Mouse (Mus musculus): ENCODE results near the gene Epb41l3. TPM values are rescaled to one million over a fixed set of nuclear protein-coding genes. Genes with fewer than 3 reads are reported as not detected.

Epb41l3 gene
- polyA plus RNA-seq, 1 experiment from 2014 or later: 91.8 TPM

DNA sequence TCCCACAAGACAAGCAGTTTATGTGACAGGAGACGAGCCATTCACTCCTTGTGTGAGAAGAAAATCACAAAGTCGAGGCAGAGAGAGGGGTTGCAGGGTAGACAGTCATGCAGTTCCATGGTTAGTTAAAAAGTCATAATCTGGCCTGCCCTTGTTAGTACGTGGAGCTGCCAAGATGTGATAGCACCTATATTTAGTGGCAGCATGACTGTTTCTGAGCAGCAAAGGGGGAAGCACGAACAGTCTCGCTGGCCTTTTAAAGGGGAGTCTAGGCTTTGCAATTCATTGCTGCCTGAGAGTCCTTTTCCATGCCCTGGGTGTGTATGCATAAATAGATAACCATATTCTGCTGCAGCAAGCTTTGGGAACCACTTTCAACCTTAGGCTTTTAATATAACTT is 191.5 kb downstream of the Epb41l3 start:
- Histone ChIP-seq H3K27ac (replicated peaks) (no peak overlapping the region), H3K36me3 (0 out of 2 replicates have a peak, but pooled peaks cover 6% of the 10 kb centered on the region), H3K9me3 (no peaks in the 10 kb centered on the region), H3K4me1 (replicated peaks) (peaks cover 16% of the 10 kb centered on the region; the same call in 1 of the 2 replicates), H3K9ac (no peak overlapping the region), H3K4me3 (no peak overlapping the region), H3K27me3 (no peaks in the 10 kb centered on the region), H3K4me2 (no peak overlapping the region)
- 74% methylated on average over 5 of the region's 5 CpGs for WGBS
- ATAC-seq (ENCODE audit: low FRiP score, low read depth): no peak

DNA sequence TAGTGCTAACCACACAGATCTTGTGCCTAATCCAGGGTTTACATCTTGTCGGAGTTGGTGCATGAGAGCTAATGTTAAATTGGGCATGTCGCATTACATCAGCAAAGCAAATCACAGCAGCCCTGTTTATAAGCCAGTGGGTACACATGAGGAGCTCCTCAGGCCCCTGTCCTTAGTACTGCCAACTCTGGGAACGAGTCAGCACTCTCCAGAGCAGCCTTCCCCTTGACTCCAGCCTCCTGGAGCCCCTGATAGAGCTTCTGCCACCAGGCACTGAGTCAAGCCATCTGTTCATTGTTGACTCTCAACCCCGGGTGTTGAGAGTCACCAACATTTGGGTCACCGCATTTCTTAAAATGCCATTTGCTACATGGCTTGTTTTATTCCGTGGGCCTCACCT is 192.0 kb downstream of the Epb41l3 start:
- no peak overlapping the region for H3K4me2 ChIP-seq
- WGBS: 41% methylated on average over 6 of the region's 6 CpGs
- H3K4me1 ChIP-seq (replicated peaks): peaks cover 16% of the 10 kb centered on the region; the same call in 1 of the 2 replicates
- ATAC-seq (ENCODE audit: low FRiP score, low read depth): no peak
- H3K27ac ChIP-seq (replicated peaks): no peak overlapping the region
- H3K36me3 ChIP-seq: 0 out of 2 replicates have a peak, but pooled peaks cover 6% of the 10 kb centered on the region
- no peak overlapping the region for H3K4me3 ChIP-seq
- H3K27me3 ChIP-seq: no peaks in the 10 kb centered on the region
- no peak overlapping the region for H3K9ac ChIP-seq
- H3K9me3 ChIP-seq: no peaks in the 10 kb centered on the region

DNA sequence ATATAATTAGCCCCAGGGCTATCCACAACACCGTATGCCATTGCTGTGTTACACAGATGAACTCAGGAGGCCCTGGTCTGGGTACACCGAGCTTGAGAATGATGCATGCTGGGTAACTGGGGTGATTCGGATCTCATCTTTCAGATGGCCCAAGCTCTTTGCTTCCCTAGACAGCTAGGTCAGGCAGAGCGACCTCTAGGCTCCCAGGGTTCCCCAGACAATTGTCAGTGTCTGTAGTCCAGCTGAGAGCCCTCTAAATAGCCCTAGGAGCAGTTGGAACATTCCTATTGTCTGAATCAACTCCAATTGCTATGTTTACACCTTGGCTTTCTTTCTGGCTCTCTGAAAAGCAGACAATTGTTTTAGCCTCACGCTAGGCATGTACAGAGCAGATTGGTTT is 201.9 kb downstream of the Epb41l3 start:
- peaks cover 11% of the 10 kb centered on the region for H3K36me3 ChIP-seq
- H3K4me2 ChIP-seq: no peak overlapping the region
- H3K9me3 ChIP-seq: no peaks in the 10 kb centered on the region
- no peak overlapping the region for H3K27ac ChIP-seq (replicated peaks)
- H3K4me1 ChIP-seq (replicated peaks): no peaks in the 10 kb centered on the region
- H3K4me3 ChIP-seq: no peak overlapping the region
- no peak overlapping the region for H3K9ac ChIP-seq
- WGBS: 17% methylated on average over 5 of the region's 5 CpGs
- no peak for ATAC-seq (ENCODE audit: low FRiP score, low read depth)
- no peaks in the 10 kb centered on the region for H3K27me3 ChIP-seq

DNA sequence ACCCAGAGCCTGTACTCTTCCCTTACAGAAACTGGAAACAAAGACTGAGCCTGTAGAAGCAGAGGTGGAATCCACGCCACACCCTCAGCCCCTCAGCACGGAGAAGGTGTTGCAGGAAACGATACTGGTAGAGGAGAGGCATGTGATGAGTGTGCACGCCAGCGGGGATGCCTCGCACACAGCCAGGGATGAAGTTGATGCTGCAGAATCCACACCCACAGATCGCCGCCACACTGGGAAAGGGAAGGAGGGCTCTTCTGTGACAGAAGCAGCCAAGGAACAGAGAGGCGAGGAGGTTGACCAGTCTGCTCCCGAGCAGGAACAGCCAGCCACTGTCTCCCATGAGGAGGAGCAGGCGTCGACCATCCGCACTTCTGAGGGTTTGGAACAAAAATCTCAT is 209.0 kb downstream of the Epb41l3 start:
- no peak overlapping the region for H3K27ac ChIP-seq (replicated peaks)
- WGBS: 97% methylated on average over 13 of the region's 13 CpGs
- H3K4me2 ChIP-seq: no peak overlapping the region
- ATAC-seq (ENCODE audit: low FRiP score, low read depth): no peak
- peaks cover 59% of the 10 kb centered on the region for H3K36me3 ChIP-seq
- H3K9me3 ChIP-seq: 0 out of 2 replicates have a peak, but pooled peaks cover 4% of the 10 kb centered on the region
- no peaks in the 10 kb centered on the region for H3K4me1 ChIP-seq (replicated peaks)
- no peak overlapping the region for H3K9ac ChIP-seq
- no peak overlapping the region for H3K4me3 ChIP-seq
- no peaks in the 10 kb centered on the region for H3K27me3 ChIP-seq

DNA sequence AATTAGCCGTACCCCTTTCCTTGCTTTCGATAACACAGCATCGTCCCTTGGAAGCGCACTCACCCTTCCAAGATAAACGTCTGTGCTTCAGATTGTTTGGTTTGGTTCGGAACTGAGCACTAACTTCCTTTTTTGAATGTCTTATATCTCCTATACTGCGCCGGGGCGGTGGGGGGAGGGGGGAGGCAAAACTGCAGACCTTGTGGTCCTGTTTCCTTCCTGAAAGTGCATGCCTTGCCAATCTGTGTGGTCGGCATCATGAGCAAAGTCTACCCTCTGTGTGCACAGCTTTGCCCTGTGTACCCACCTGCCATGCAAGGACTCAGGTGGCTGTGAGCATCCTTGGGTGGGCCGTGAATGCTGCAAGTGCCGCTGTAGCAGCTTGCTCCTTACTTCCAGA is 212.6 kb downstream of the Epb41l3 start:
- no peak overlapping the region for H3K27ac ChIP-seq (replicated peaks)
- 95% methylated on average over 12 of the region's 12 CpGs for WGBS
- H3K4me1 ChIP-seq (replicated peaks): no peaks in the 10 kb centered on the region

DNA sequence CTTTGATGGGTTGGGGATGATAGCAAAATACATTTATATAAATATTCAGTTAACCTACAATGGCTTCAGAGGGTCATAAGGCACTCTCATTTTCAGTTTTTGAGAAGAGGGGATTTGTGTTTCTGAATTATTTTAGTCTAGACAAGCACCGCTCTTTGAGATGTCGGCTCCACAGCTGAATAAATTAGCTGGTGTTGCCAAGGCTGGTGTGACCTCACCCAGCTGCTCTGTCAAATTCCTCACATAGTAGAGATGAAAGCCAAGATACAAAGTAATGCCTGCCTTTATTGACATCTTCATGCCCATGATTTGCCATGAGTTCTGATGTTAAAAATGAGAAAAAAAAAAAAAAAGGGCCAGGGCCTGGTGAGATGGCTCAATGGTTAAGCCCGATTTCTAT is 214.8 kb downstream of the Epb41l3 start:
- H3K4me1 ChIP-seq (replicated peaks): no peaks in the 10 kb centered on the region
- no peak for ATAC-seq (ENCODE audit: low FRiP score, low read depth)
- H3K27ac ChIP-seq (replicated peaks): no peak overlapping the region
- H3K4me2 ChIP-seq: no peak overlapping the region
- no peak overlapping the region for H3K9ac ChIP-seq
- H3K4me3 ChIP-seq: no peak overlapping the region
- no peaks in the 10 kb centered on the region for H3K27me3 ChIP-seq
- 0 out of 2 replicates have a peak, but pooled peaks cover 4% of the 10 kb centered on the region for H3K9me3 ChIP-seq
- WGBS: 78% methylated on average over 3 of the region's 3 CpGs
- H3K36me3 ChIP-seq: peaks cover 45% of the 10 kb centered on the region

More for the DNA sequence above, 212.6 kb downstream of the Epb41l3 start:
- Histone ChIP-seq H3K4me2 (no peak overlapping the region), H3K9ac (no peak overlapping the region), H3K9me3 (0 out of 2 replicates have a peak, but pooled peaks cover 4% of the 10 kb centered on the region), H3K27me3 (no peaks in the 10 kb centered on the region), H3K36me3 (peaks cover 55% of the 10 kb centered on the region), H3K4me3 (no peak overlapping the region)
- no peak for ATAC-seq (ENCODE audit: low FRiP score, low read depth)

DNA sequence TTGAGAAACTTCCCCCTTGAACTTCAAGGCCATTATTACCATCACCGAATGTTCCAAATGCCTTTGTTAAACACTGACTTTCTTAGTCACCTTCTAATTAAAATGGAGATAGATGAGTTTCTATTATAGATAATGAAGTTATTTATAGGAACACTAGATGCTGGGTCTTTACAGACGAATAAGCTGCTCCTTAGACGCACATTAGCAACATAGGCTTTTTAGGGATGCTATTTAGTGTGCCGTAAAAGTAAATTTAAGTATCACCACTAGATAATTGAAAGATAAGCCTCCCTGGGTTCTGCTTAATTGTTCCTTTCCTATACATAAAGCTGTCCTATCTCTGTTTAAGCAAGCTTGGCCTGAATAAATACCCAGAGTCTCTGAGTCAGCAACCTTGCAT is 226.1 kb downstream of the Epb41l3 start:
- 72% methylated on average over 4 of the region's 4 CpGs for WGBS
- Histone ChIP-seq H3K9me3 (no peaks in the 10 kb centered on the region), H3K4me3 (no peak overlapping the region), H3K36me3 (no peaks in the 10 kb centered on the region), H3K4me1 (replicated peaks) (0 out of 2 replicates have a peak, but pooled peaks cover 3% of the 10 kb centered on the region), H3K9ac (no peak overlapping the region), H3K27ac (replicated peaks) (no peak overlapping the region), H3K27me3 (no peaks in the 10 kb centered on the region), H3K4me2 (no peak overlapping the region)
- no peak for ATAC-seq (ENCODE audit: low FRiP score, low read depth)

DNA sequence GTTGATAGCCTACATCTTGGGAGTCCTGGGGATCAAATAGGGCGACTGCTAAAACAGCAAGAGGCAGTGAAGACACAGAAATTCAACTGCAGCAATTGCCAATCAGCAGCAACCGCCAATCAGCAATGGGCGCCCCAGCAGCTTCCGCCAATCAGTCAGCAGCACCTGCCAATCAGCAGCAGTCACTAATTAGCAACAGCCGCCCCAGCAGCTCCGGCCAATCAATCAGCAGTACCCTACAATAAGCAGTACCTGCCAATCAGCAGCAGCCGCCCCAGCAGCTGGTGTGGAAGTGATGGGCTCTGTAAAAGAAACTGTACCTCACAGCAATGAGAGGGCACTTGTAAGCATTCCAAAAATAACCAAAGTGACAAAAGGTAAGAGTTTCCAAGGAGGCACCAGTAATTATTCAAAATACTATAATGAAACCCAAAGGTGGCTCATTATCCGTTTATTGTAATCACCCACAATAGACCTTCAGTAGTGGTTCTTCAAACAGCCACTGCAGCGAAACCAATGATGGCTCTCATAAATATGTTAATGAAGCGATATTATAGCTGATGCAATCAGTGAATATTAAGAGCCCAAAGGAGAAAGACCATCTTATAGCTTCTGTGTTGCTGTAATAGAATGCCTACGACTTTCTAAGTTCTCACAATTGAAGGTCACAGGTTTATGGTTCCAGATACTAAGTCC is 228.2 kb downstream of the Epb41l3 start:
- H3K27ac ChIP-seq (replicated peaks): no peak overlapping the region
- H3K4me2 ChIP-seq: peak overlapping the region; percentile 14; the same call in 1 of the 2 replicates
- 59% methylated on average over 11 of the region's 11 CpGs for WGBS
- H3K9me3 ChIP-seq: no peaks in the 10 kb centered on the region
- H3K27me3 ChIP-seq: no peaks in the 10 kb centered on the region
- H3K4me3 ChIP-seq: no peak overlapping the region
- H3K4me1 ChIP-seq (replicated peaks): peaks cover 6% of the 10 kb centered on the region; the same call in 1 of the 2 replicates
- ATAC-seq (ENCODE audit: low FRiP score, low read depth): 0 out of 2 replicates have a peak, but pooled peaks have one; percentile 45
- no peak overlapping the region for H3K9ac ChIP-seq
- no peaks in the 10 kb centered on the region for H3K36me3 ChIP-seq

DNA sequence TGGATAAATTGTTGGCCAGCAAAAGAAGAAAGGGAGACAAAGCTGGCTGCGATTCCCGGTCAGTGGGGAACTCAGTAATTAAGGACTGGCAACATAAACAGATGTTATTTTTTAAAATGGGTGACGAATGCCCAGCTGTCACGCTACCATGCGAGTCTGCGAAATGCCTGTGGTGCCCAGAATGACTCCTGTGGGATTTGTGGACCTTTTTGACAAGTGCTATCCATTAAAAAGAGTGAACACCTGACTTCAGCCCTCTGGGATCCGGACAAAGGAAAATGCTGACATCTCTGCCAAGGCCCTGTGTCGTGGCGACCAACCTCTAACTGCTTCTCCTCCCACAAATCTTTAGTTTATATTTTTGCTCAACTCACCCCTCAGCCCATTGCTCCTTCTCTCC is 232.2 kb downstream of the Epb41l3 start:
- H3K36me3 ChIP-seq: no peaks in the 10 kb centered on the region
- H3K4me3 ChIP-seq: no peak overlapping the region
- H3K9me3 ChIP-seq: no peaks in the 10 kb centered on the region
- no peak for ATAC-seq (ENCODE audit: low FRiP score, low read depth)
- peaks cover 6% of the 10 kb centered on the region; the same call in 1 of the 2 replicates for H3K4me1 ChIP-seq (replicated peaks)
- WGBS: 54% methylated on average over 9 of the region's 9 CpGs
- no peak overlapping the region; the same call in 1 of the 2 replicates for H3K27ac ChIP-seq (replicated peaks)
- no peak overlapping the region for H3K4me2 ChIP-seq
- H3K27me3 ChIP-seq: no peaks in the 10 kb centered on the region
- no peak overlapping the region for H3K9ac ChIP-seq

DNA sequence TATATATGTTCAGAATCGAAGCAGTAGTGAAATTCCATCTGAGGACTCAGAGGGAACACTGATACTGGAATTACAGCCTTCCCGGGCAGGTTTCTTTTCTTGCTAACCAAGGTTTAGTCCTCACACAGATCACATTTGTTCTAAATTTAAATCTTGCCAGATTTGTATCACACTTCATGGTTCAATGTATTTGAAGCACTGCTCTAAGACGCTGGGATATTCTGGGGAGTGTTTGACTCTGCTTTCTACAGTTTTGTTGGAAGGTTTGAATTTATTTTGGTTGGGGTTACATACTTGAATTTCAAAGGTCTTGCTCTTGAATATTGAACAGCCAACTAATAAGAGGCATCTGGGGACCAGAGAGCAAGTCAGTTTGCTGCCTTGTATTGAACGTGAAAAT is 234.4 kb downstream of the Epb41l3 start:
- peaks cover 3% of the 10 kb centered on the region; the same call in 1 of the 2 replicates for H3K4me1 ChIP-seq (replicated peaks)
- H3K27ac ChIP-seq (replicated peaks): no peak overlapping the region
- H3K4me3 ChIP-seq: no peak overlapping the region
- no peak for ATAC-seq (ENCODE audit: low FRiP score, low read depth)
- H3K27me3 ChIP-seq: no peaks in the 10 kb centered on the region
- 87% methylated on average over 4 of the region's 4 CpGs for WGBS
- H3K4me2 ChIP-seq: no peak overlapping the region
- H3K9ac ChIP-seq: no peak overlapping the region
- H3K36me3 ChIP-seq: no peaks in the 10 kb centered on the region
- no peaks in the 10 kb centered on the region for H3K9me3 ChIP-seq

DNA sequence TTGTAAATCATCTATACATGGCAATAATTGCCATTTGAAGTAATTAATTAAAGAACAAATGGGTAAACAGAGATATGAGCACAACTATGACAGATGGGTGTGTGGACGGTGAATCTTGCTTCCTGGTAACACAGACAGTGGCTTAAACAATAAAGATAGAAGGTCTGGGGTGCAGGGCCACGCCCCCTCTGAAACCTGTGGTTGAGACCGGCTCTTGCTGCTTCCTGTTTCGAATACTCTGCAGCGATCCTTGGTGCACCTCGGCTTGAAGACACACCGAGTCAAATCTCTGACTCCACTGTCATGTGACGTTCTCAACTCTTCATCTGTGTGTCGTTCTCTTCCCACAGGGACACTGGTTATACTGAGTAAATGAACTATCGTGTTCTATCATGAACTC is 245.0 kb downstream of the Epb41l3 start:
- Histone ChIP-seq H3K9ac (no peak overlapping the region), H3K4me3 (no peak overlapping the region), H3K4me1 (replicated peaks) (no peaks in the 10 kb centered on the region), H3K9me3 (no peaks in the 10 kb centered on the region), H3K4me2 (no peak overlapping the region), H3K27ac (replicated peaks) (no peak overlapping the region), H3K36me3 (no peaks in the 10 kb centered on the region), H3K27me3 (no peaks in the 10 kb centered on the region)
- 94% methylated on average over 10 of the region's 10 CpGs for WGBS
- ATAC-seq (ENCODE audit: low FRiP score, low read depth): no peak

DNA sequence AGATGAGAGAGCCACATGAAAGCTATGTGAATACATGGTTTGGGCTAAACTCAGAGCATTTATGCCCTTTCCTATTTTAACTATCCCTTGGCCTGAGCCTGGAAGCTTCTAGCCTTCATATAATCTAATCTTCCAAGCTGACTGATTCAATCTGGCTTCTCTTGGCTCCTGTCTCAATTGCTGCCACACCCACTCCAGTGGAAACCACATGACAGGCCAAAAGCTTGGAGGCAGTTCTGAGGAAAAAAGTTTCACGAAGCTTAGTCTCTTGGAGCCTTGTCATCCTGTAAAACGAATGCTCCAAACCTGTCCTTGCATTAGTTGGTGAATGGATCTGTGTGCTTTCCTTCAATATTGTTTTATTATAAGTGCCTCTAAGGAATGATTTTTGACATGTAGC is 247.2 kb downstream of the Epb41l3 start:
- 92% methylated on average over 2 of the region's 2 CpGs for WGBS
- Histone ChIP-seq H3K36me3 (no peaks in the 10 kb centered on the region), H3K4me2 (no peak overlapping the region), H3K27ac (replicated peaks) (no peak overlapping the region), H3K9me3 (no peaks in the 10 kb centered on the region), H3K27me3 (no peaks in the 10 kb centered on the region), H3K9ac (no peak overlapping the region), H3K4me1 (replicated peaks) (no peaks in the 10 kb centered on the region), H3K4me3 (no peak overlapping the region)
- no peak for ATAC-seq (ENCODE audit: low FRiP score, low read depth)

Measured in hindbrain, embryonic 15.5 days (tissue).